Mouse (Mus musculus): ENCODE measurements around the gene Tox3.
A peak's percentile ranks its signal among the peaks of the same experiment; 100 is the strongest.

Gene Tox3

GRCm38 (mm10) chr8:90348178-90348925, at the start of gene Tox3:
Gene Tox3 (minus strand): TSS chr8:90348343.
- DNase-seq (ENCODE audit: low spot score in 2 of 2): peak; percentile 12 to 28

DNA sequence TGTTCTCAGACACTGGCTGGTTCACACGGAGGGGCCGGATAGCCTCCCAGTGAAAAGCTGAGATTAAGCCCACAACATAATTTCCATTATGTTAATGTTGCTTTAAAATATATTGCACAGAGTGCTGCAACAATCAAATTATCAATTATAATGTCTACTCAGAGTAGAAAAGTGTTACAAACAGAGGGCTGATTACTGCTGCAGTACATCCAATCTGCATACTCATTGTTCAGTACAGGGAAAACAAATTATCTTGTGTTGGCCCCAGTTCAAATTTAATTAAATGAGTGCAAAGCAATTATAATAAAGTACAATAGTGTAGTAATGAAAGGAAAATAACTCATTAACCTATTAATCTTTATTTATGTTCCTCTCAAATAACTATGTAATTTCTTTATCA, 44.5 kb upstream of the Tox3 start:
- DNase-seq (ENCODE audit: low spot score in 2 of 2): no peak

DNA sequence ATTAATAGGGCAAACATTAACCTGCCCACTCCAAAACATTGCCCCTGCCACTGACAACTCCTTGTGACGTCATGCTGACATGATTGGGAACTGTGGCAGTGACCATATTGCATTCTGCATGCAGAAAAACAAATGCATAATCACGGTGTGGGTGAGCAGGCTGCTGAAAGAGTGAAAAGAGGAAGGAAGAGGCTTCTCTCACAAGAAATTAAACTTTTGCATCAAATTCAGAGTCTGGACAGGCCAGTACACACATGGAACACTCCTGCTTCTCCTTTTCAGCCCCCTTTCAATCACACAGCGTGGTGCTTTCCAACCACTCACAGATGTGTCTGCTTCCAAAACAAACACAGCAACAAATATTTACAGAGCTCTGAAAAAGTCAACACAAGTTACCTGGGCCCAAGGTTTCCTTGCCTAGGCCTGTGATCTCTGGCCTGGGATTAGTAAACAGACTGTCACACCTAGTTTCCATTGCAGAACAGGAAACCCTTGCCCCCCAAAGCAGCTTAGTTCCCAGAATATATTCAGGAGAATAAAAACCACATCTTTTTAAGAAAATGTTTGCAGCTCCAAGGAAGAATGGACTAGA, 43.4 kb upstream of the Tox3 start:
- DNase-seq (ENCODE audit: low spot score in 2 of 2): no peak

DNA sequence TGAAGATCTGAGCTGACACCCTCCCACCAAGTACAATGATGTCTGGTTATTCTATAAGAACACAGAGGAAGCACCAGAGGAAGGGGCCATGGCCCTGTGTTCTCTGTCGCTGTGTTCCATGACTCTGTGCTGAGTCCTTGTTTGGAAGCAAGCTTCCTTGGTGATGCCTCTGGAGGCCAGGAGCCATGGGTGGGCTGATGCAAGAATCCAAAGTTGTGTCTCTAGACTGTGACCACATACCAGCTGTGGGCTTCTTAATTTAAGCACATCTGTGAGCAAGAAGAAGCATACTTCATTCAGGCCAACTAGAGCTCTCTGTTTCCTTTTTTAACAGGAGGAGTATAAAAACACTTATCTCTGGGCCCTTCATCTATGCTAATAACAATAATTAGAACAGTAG, 42.7 kb upstream of the Tox3 start:
- DNase-seq (ENCODE audit: low spot score in 2 of 2): no peak

GRCm38 (mm10) chr8:90379064-90379463, 30.9 kb upstream of the Tox3 start:
- DNase-seq (ENCODE audit: low spot score in 2 of 2): peak in 1 of 2 experiments; percentile 4

DNA sequence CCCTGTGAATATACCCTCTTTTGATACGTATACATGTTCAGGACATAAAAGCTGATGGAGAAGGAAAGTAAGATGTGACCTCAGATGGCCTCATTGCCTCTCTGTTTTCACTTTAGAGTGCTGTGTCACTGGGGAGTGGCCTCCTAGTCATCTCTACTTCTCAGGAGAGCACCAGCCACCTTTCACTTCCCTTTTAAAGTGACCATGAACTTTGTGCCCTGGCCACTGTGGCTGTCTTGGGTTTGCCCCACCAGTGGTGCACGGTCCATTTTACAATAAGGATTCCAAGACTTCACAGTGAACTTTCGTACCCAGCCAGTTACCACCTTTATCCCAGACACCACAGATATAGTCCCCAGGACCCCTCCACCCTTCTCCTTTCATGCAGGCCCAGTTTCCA, 29.9 kb upstream of the Tox3 start:
- no peak for DNase-seq (ENCODE audit: low spot score in 2 of 2)

DNA sequence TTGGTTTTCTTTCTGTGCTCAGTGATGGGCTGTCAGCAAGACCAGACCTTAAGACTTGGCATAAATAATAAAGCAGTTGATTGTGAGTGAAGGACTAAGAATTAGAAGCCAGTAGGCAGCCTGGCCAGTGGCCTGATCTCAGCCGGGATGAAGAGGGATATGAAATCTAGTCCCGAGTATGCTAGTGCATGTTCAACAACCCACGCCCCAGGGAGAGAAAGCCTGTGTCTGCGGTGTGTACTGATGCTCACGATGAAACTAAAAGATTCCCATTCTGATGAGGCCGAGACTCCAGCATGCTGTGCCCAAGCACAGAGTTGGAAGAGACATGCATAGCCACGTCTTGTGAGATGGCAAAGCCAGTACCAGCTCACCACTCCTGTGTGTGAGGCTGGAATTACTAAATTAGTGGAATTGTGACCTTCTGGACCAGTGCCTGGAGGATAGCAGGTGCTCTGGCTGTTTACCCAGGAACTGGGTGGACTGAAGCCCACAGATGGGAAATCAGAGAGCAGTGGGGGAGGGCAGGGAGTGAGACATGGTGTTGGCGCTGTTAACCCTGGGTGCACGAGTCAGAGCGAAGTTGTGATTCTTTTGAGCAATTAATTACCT, 23.6 kb upstream of the Tox3 start:
- no peak for DNase-seq (ENCODE audit: low spot score in 2 of 2)

DNA sequence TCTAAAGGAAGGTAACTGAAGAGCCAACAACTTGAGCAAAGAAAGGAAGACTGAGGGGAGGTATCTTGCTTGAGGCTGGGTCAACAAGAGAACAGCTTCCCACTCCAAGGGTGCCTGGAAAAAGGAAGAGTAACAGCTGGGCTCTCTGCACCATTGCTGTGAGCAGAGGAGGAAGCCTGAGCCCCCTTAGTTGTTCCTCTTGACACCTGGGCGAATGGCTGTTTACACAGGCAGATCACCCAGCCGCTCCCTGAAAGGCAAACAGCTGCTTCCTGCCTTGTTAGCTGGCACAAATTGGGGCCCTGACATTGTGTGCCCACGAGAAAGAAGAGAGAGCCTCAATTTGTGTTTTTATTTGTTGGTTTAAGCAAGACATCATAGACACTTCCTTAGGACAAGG, 21.7 kb upstream of the Tox3 start:
- DNase-seq (ENCODE audit: low spot score in 2 of 2): no peak

DNA sequence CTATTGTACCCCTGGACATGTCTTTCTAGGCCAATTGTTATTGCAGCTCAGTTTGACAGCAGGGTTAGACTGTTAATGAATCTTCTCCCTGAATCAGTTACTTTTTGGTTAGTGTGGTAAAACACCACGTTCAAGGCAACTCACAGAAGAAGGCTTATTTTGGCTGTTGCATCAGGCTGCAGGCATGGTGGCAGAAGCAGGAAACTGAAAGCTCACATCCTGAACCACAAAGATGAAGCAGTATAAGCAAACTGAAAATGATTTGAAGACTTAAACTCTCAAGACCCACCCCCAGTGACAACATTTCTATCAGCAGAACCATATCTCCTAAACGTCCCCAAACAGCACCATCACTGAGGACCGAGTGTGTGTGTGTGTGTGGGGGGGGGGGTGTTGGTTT, 8.6 kb upstream of the Tox3 start:
- no peak for DNase-seq (ENCODE audit: low spot score in 2 of 2)

GRCm38 (mm10) chr8:90354782-90355181, 6.6 kb upstream of the Tox3 start:
- no peak for DNase-seq (ENCODE audit: low spot score in 2 of 2)

GRCm38 (mm10) chr8:90353960-90354540, 5.9 kb upstream of the Tox3 start:
- no peak for DNase-seq (ENCODE audit: low spot score in 2 of 2)

DNA sequence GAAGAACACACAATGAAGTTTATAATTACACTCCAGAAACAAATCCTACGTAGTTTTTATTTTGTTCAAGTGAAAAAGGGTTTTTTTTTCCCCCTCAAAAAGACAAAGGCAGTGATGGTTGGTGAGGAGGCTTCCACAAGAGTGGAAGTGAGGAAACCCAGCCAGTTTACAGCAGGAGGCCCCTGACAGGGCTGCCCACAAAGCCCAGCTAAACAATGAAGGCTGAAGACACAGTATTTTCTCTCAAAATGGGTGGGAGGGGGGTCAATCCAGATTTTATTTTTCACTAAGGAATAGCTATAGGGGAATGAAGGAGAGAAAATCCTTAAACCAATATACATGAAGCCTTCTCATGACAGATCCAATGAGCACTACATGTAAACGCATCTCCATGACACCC, 5.4 kb upstream of the Tox3 start:
- DNase-seq (ENCODE audit: low spot score in 2 of 2): no peak

DNA sequence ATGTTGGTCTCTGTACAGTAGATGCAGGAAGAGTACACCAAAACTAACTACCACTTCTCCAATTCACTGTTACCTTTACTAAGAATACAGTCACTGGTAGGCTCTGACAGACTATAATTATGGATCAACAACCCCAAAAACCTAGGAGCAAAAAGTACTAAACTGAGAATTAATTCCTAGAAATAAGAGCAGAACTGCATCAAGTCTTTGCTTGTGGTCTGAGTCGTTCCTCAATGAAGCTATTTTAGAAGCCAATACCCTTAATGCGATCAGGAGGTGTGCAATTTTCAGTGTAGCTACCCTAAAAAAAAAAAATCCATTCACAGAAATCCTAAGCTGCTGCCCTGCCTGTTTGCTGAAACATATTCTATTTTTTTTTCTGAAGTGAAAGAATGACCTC, 4.8 kb upstream of the Tox3 start:
- no peak for DNase-seq (ENCODE audit: low spot score in 2 of 2)

DNA sequence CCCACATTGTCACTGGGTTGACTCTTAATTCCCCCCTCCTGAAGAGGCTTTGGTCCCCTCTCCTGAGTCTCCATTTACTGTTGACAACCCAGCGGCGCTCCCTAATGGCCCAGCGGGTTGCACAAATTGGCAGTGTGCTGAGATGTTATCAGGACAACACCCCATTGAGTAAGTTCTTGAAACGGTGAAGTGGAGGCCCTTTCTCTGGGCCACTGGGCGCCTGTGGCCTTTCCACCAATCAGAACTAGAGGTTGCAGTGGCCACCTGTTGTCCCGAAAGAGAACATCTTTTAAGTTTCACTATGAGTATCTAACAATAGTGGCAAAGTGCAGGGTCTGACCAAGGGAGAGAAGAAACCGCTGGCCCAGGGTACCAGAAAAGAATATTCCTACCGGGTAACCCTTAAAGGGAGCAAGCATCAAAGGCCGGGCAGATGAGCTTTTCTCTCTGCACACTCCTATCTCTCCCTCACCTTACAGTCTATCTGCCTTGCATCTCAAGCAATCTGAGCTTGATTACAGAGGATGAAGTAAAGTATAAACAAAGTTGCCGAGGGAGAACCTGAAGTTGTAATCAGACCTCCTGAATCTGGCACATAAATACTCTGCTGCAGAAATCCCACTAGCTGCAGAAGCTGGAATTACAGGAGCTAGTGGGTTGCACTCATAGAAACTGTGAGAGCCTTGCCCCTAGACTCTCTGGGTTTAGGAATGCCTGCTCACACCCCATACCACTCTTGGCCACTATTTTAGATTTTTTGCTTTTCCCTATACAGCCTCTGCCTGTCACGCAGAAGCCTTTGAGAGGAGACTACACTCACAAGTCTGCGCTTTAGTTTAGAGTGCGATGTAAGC, 1.8 kb upstream of the Tox3 start:
- DNase-seq (ENCODE audit: low spot score in 2 of 2): peak; percentile 48 to 49

DNA sequence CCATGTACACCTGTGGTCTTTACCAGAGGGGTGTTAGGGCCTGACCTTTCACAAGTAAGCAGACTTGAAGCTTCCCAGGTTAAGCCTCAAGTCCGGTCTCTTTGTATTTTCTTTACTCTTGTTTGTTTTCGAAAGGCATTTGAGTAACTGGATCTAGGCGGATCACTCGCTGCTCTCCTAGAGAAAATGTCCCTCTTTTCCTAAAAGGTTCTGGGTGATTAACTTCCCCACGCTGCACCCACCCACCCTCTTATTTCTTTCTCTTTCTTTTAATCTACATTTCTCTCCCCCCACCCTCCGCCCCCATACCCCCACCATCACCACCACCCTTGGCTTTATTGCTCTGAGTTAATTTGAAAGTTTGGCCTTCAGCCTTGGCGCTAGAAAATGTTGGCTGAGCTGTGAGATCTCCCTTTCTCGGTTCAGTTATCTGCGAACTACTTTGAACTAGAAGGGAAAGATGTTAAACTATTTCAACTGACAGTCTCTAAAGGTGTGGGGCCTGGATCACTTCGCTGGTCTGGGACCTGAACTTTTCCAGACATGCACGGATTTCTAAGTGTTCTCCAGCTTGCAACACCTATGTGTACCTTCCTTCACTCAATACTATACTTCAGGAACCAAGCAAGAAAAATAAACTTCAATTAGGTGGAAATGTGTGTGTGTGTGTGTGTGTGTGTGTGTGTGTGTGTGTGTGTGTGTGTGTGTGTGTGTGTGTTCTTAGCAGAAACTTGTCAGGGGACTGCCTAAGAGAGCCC, 962 bp upstream of the Tox3 start:
- no peak for DNase-seq (ENCODE audit: low spot score in 2 of 2)

DNA sequence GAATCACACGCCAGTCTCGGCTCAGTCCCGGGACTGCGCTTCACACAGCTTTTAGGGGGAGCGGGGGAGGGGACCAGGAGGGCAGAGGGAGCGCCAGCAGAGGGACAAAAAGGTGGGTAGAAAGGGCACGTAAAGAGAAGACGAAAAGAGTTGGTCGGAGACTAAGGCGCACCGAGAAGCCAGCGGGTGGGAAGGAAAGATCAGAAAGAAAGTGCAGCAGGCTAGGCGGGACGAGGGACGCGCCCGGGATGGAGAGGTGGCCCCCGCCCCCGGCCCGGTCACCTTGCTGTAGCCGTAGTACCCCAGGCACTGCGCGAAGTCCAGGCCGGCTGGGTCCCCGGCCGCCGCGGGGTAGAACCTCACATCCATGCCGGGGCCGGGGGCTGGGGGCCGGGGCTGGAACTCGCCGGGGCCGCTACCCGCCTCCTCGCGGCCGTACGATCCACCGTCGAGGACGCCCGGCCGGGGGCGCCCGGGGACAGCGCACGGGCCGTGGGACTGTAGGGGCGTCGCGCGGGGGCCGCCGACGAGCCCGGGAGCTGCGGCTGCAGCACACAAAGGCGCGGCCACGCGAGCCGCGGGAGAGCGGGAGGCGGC, 464 bp downstream of the Tox3 start:
- no peak for DNase-seq (ENCODE audit: low spot score in 2 of 2)

DNA sequence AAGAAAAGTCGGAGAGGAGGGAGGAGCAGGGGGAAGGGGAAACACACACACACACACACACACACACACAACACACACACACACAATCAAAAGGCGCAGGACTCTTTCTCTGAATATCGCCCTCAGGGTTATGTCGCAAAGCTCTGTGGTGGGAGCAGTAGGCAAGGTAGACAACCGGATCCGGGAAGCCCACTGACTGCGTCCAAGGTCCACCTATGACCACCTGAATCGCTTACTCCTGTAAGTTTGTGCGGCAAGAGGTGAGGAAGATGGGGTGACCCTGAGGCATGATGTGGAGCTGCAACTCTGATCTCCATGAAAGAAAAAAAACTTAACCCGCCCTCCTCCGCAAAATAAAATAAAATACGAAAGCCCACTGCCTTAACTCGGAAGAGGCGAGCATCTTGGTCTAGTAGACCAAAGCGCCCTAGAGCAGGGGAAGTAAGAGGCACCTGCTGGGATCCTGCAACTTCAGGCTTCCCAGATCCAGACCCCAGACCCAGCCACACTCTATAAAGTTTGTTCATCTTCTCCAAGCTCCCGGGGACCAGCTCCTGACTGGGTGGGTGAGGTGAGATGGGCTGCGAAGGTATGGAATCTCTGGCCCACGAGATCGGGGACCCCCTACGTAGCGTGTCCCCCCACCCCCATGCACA, 1.1 kb downstream of the Tox3 start:
- DNase-seq (ENCODE audit: low spot score in 2 of 2): no peak

DNA sequence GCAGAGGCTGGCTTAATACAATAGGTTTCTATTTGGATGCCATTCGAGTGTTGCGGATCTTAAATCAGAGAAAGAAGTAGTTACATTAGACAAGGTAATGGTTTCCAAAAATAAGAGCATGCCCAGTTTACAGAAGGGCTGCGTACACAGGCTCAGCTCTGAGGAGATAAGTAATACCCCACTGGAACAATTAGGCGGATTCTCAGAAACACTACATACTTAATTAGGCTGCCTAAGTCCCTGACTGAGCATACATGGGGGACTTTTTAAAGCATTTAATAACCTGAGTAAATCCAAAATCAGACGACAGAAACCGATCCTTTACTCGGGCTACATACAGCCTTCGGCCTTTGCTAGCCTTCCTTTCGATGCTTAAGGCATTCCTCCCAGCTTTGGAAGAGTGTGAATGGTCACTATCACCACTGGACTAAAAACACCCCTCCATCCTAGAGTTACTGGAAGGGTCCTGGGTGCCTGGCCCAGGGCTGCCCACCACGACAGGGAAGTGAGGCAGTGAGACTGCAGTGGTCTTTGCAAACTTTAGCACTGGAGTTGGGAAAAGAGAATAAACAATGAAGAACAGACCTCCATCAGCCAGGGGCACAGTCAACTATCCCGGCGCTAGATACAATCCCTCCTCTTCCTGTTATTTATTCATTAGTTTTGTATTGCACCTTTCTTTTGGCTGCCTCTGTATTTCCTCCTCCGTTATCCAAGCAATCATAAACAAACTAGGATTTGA, 1.8 kb downstream of the Tox3 start:
- no peak for DNase-seq (ENCODE audit: low spot score in 2 of 2)
